Mouse (Mus musculus): ENCODE results near the gene D630003M21Rik.

GRCm38 (mm10) chr2:158264877-158265276, 35.9 kb upstream of the D630003M21Rik start:
- TF ChIP-seq CTCF (IDR thresholded peaks at IDR 0.05; ENCODE audit: borderline replicate concordance, extremely low read depth, insufficient read depth, insufficient read length), result no peak
- TF ChIP-seq POLR2A (IDR thresholded peaks at IDR 0.05; ENCODE audit: borderline replicate concordance, extremely low read depth, insufficient read depth, insufficient read length, poor library complexity, severe bottlenecking), result no peak
